Mouse (Mus musculus): ENCODE results near the gene Snx5. TPM values are rescaled to one million over a fixed set of nuclear protein-coding genes. Genes with fewer than 3 reads are reported as not detected.

Snx5 gene
- polyA plus RNA-seq, 1 experiment = 12.9 TPM

DNA sequence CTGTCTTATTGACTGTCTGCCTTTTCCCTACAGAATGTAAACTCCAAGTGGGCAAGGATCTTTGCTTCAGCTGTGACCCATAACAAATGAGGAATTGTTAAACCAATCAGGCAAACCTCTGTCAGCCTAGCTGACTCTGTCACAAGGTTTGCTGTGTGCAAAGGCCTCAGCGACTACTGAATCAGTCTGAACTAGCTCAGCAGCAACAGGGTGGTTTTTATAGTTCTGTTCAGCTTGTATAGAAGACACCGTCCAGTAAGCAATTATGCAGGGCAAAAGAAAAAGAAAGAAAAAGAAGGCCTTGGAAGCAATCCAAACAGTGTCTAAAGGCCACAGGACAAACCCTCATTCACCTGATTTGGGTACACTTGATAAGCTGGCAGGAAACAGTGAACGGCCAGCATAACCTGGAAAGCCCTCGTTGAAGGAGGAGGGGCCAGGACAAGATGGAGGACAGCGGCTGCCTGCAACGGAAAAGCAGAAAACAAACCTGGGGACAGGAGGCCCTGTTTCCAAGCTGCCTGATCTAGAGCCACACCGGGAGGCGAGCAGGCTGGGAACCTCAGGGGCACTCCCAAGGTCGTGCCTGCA lies 24.5 kb upstream of the Snx5 start:
- H3K4me1 ChIP-seq (ENCODE audit: control insufficient read depth, insufficient read depth, low read length) = no peaks in the 10 kb centered on the region
- H3K4me3 ChIP-seq (ENCODE audit: control insufficient read depth, low read depth, low read length) = no peak overlapping the region
- TF ChIP-seq POLR2A (IDR thresholded peaks at IDR 0.05; ENCODE audit: control insufficient read depth, low read depth, low read length) = no peak
- no peak for TF ChIP-seq CTCF (IDR thresholded peaks at IDR 0.05; ENCODE audit: control insufficient read depth, insufficient read depth, insufficient replicate concordance, low read depth, low read length)
- H3K36me3 ChIP-seq (ENCODE audit: control insufficient read depth, insufficient read depth, low read length) = no peaks in the 10 kb centered on the region
- no peaks in the 10 kb centered on the region for H3K27me3 ChIP-seq (ENCODE audit: control insufficient read depth, insufficient read depth, low read length)
- H3K27ac ChIP-seq (ENCODE audit: control insufficient read depth, insufficient read depth, low read depth, low read length) = no peak overlapping the region

DNA sequence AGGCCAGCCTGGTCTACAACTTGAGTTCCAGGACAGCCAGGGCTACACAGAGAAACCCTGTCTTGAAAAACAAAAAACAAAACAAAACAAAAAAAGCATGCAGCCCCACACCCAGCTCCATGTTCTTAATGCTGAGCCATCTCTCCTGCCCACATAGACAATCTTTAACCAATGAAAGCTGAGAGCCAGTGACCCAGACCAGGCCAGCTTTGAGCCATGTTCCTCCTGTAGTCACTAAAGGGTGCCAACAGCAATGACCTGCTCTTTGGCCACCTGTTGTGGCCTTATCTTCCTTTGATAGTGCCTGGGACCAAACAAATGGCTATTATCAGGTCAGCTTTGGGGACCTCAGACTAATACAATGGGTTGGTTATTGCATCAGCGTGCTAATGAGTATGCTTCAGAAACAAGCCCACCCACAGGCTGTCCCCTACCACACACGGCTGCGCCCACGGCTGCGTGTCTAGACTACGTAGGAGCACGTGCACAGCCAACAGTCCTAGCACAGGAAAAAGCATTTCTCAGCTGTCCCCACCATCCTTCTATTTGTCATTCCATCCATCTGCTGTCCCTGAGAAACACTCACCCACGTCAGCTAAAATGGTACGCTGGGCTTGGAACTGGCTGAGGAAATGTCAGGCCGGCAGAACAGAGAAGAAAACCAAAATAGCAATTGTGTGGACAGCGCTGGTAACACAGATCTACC lies 21.0 kb upstream of the Snx5 start:
- no peak for TF ChIP-seq CTCF (IDR thresholded peaks at IDR 0.05; ENCODE audit: control insufficient read depth, insufficient read depth, insufficient replicate concordance, low read depth, low read length)
- TF ChIP-seq POLR2A (IDR thresholded peaks at IDR 0.05; ENCODE audit: control insufficient read depth, low read depth, low read length) = no peak
- Histone ChIP-seq H3K36me3 (ENCODE audit: control insufficient read depth, insufficient read depth, low read length) (no peaks in the 10 kb centered on the region), H3K4me3 (ENCODE audit: control insufficient read depth, low read depth, low read length) (no peak overlapping the region), H3K27me3 (ENCODE audit: control insufficient read depth, insufficient read depth, low read length) (no peaks in the 10 kb centered on the region), H3K4me1 (ENCODE audit: control insufficient read depth, insufficient read depth, low read length) (no peaks in the 10 kb centered on the region), H3K27ac (ENCODE audit: control insufficient read depth, insufficient read depth, low read depth, low read length) (no peak overlapping the region)

DNA sequence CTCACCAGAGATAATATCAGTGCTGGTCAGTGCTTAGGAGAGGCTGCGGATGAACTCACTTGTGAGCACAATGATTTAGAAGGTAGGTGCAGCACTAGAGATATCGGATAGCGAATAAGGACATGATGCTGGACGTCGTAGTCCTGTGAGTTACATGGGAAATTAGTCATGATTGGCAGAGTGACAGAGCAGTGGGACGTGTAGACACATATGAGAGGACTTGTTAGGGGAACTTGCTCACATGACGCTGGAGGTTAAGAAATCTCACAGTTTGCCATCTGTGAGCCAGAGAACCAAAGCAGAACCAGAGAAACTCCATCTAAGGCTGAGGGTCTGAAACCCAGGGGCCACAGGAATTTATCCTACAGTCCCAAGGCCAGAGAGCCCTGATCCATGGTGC lies 19.6 kb upstream of the Snx5 start:
- Histone ChIP-seq H3K4me3 (ENCODE audit: control insufficient read depth, low read depth, low read length) (no peak overlapping the region), H3K4me1 (ENCODE audit: control insufficient read depth, insufficient read depth, low read length) (no peaks in the 10 kb centered on the region), H3K27me3 (ENCODE audit: control insufficient read depth, insufficient read depth, low read length) (no peaks in the 10 kb centered on the region), H3K27ac (ENCODE audit: control insufficient read depth, insufficient read depth, low read depth, low read length) (no peak overlapping the region), H3K36me3 (ENCODE audit: control insufficient read depth, insufficient read depth, low read length) (no peaks in the 10 kb centered on the region)
- TF ChIP-seq POLR2A (IDR thresholded peaks at IDR 0.05; ENCODE audit: control insufficient read depth, low read depth, low read length) = no peak
- TF ChIP-seq CTCF (IDR thresholded peaks at IDR 0.05; ENCODE audit: control insufficient read depth, insufficient read depth, insufficient replicate concordance, low read depth, low read length) = no peak

DNA sequence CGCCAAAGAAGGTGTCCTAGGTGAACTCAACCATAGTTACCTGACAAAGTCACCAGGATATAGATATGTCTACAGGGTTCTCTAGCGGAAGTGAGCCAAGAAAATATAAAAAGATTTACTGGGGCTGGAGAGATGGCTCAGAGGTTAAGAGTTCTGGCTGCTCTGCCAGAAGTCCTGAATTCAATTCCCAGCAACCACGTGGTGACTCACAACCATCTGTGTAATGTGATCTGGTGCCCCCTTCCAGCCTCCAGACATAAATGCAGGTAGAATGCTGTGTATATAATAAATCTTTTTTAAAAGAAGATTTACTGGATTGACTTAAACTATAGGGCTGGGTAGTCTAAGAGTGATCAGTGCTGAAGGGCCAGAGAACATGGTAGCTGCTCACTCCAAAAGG lies 10.7 kb upstream of the Snx5 start:
- Histone ChIP-seq H3K27me3 (ENCODE audit: control insufficient read depth, insufficient read depth, low read length) (no peaks in the 10 kb centered on the region), H3K36me3 (ENCODE audit: control insufficient read depth, insufficient read depth, low read length) (no peaks in the 10 kb centered on the region; the same call in 1 of the 2 replicates), H3K4me3 (ENCODE audit: control insufficient read depth, low read depth, low read length) (no peak overlapping the region), H3K27ac (ENCODE audit: control insufficient read depth, insufficient read depth, low read depth, low read length) (no peak overlapping the region), H3K4me1 (ENCODE audit: control insufficient read depth, insufficient read depth, low read length) (no peaks in the 10 kb centered on the region)
- TF ChIP-seq CTCF (IDR thresholded peaks at IDR 0.05; ENCODE audit: control insufficient read depth, insufficient read depth, insufficient replicate concordance, low read depth, low read length) (no peak), POLR2A (IDR thresholded peaks at IDR 0.05; ENCODE audit: control insufficient read depth, low read depth, low read length) (no peak)

DNA sequence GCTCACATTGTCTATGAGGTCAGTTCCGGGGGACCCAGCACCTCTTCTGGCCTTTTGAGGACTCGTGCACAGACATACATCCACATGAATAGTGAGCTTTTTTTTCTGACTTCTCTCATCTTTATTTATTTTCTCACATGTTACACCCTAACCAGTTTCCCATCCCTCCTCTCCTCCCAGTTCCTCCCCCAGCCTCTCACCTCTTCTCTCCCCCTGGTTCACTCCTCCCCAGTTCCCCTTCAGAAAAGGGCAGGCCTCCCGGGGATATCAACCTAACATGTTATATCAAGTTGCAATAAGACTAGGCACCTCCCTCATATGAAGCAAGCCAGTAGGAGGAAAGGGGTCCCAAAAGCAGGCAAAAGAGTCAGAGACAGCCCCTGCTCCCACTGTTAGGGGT lies 9.9 kb upstream of the Snx5 start:
- no peaks in the 10 kb centered on the region for H3K4me1 ChIP-seq (ENCODE audit: control insufficient read depth, insufficient read depth, low read length)
- TF ChIP-seq POLR2A (IDR thresholded peaks at IDR 0.05; ENCODE audit: control insufficient read depth, low read depth, low read length) (no peak), CTCF (IDR thresholded peaks at IDR 0.05; ENCODE audit: control insufficient read depth, insufficient read depth, insufficient replicate concordance, low read depth, low read length) (no peak)
- H3K36me3 ChIP-seq (ENCODE audit: control insufficient read depth, insufficient read depth, low read length) = no peaks in the 10 kb centered on the region; the same call in 1 of the 2 replicates
- no peak overlapping the region for H3K4me3 ChIP-seq (ENCODE audit: control insufficient read depth, low read depth, low read length)
- H3K27me3 ChIP-seq (ENCODE audit: control insufficient read depth, insufficient read depth, low read length) = no peaks in the 10 kb centered on the region
- H3K27ac ChIP-seq (ENCODE audit: control insufficient read depth, insufficient read depth, low read depth, low read length) = no peak overlapping the region

DNA sequence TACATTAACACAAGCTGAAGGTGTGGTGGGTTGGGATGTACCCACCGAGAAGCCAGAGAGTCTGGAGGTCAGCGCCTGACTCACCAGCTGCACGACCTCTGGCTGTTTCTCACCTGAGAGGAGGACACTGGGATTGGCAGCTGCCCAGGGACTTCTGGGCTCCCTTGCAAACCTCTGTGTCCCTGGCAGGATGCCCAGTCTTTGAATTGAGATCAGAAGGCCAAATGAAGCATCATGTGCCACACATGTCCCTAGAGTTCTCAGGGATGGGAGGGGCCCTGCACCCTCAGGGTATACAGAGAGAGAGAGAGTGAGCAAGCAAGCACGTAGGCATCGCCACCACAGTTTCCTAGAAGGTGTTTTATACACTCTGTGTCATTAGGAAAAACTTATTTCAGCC lies 9.0 kb upstream of the Snx5 start:
- Histone ChIP-seq H3K4me3 (ENCODE audit: control insufficient read depth, low read depth, low read length) (no peak overlapping the region), H3K36me3 (ENCODE audit: control insufficient read depth, insufficient read depth, low read length) (no peaks in the 10 kb centered on the region; the same call in 1 of the 2 replicates), H3K27me3 (ENCODE audit: control insufficient read depth, insufficient read depth, low read length) (no peaks in the 10 kb centered on the region), H3K27ac (ENCODE audit: control insufficient read depth, insufficient read depth, low read depth, low read length) (no peak overlapping the region), H3K4me1 (ENCODE audit: control insufficient read depth, insufficient read depth, low read length) (no peaks in the 10 kb centered on the region)
- TF ChIP-seq CTCF (IDR thresholded peaks at IDR 0.05; ENCODE audit: control insufficient read depth, insufficient read depth, insufficient replicate concordance, low read depth, low read length) = no peak
- TF ChIP-seq POLR2A (IDR thresholded peaks at IDR 0.05; ENCODE audit: control insufficient read depth, low read depth, low read length) = no peak

DNA sequence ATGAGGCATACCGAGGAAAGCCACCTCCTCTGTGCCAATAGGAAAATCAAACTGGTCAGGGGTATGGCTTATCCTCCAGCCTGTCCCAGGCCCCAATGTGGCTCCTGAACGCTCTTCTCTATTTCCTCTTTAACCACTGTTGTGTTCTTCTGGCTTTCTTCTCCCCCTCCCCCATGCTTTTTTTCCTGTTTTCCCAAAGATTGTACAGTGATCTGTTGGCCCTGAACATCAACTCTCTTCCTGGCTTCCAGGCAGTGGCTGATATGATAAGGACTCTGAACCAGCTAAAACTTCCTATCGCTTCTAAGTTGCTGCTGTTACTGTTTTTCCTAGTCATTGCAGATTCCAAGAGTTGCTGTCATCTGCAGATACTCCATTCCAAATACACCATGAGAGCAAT lies 6.2 kb upstream of the Snx5 start:
- Histone ChIP-seq H3K4me1 (ENCODE audit: control insufficient read depth, insufficient read depth, low read length) (no peaks in the 10 kb centered on the region), H3K27me3 (ENCODE audit: control insufficient read depth, insufficient read depth, low read length) (no peaks in the 10 kb centered on the region), H3K36me3 (ENCODE audit: control insufficient read depth, insufficient read depth, low read length) (no peaks in the 10 kb centered on the region; the same call in 1 of the 2 replicates), H3K4me3 (ENCODE audit: control insufficient read depth, low read depth, low read length) (no peak overlapping the region), H3K27ac (ENCODE audit: control insufficient read depth, insufficient read depth, low read depth, low read length) (no peak overlapping the region)
- no peak for TF ChIP-seq CTCF (IDR thresholded peaks at IDR 0.05; ENCODE audit: control insufficient read depth, insufficient read depth, insufficient replicate concordance, low read depth, low read length)
- no peak for TF ChIP-seq POLR2A (IDR thresholded peaks at IDR 0.05; ENCODE audit: control insufficient read depth, low read depth, low read length)
